Mouse (Mus musculus): Measurements from ENCODE around the gene Ecm2. TPM values are rescaled to one million over a fixed set of nuclear protein-coding genes. Genes with fewer than 3 reads are reported as not detected.
A peak's percentile ranks its signal among the peaks of the same experiment; 100 is the strongest.

Ecm2 gene
- polyA plus RNA-seq, 1 experiment from 2014 or later, result 1.1 TPM

GRCm38 (mm10) chr13:49549616-49550015 is 45.0 kb downstream of the Ecm2 start:
- no peak overlapping the region for H3K27ac ChIP-seq (ENCODE audit: low read depth, low read length)
- 81% methylated on average over 3 of the region's 3 CpGs for WGBS
- ATAC-seq, result no peak
- H3K27me3 ChIP-seq (replicated peaks; ENCODE audit: control insufficient read depth, insufficient read depth, low read length), result no peaks in the 10 kb centered on the region
- no peak overlapping the region for H3K4me2 ChIP-seq (replicated peaks; ENCODE audit: low read depth)
- no peaks in the 10 kb centered on the region for H3K9me3 ChIP-seq (ENCODE audit: control insufficient read depth)
- TF ChIP-seq CTCF (IDR thresholded peaks at IDR 0.05; ENCODE audit: low read depth), result no peak
- no peaks in the 10 kb centered on the region for H3K36me3 ChIP-seq (ENCODE audit: control insufficient read depth, insufficient read depth)
- H3K4me3 ChIP-seq (ENCODE audit: low read depth, low read length), result no peak overlapping the region
- no peaks in the 10 kb centered on the region for H3K4me1 ChIP-seq (replicated peaks; ENCODE audit: control insufficient read depth, insufficient read depth, low read length)
- no peak overlapping the region for H3K9ac ChIP-seq (ENCODE audit: low read depth, low read length)

- H3K36me3 ChIP-seq (ENCODE audit: control insufficient read depth, insufficient read depth), result no peaks in the 10 kb centered on the region
- ATAC-seq, result no peak
- no peak overlapping the region for H3K27ac ChIP-seq (ENCODE audit: low read depth, low read length)
- no peak overlapping the region for H3K4me3 ChIP-seq (ENCODE audit: low read depth, low read length)
- 85% methylated on average over 5 of the region's 5 CpGs for WGBS
- TF ChIP-seq CTCF (IDR thresholded peaks at IDR 0.05; ENCODE audit: low read depth), result no peak
- no peaks in the 10 kb centered on the region for H3K4me1 ChIP-seq (replicated peaks; ENCODE audit: control insufficient read depth, insufficient read depth, low read length)
- no peak overlapping the region for H3K4me2 ChIP-seq (replicated peaks; ENCODE audit: low read depth)
- no peaks in the 10 kb centered on the region for H3K9me3 ChIP-seq (ENCODE audit: control insufficient read depth)
- no peaks in the 10 kb centered on the region for H3K27me3 ChIP-seq (replicated peaks; ENCODE audit: control insufficient read depth, insufficient read depth, low read length)
- no peak overlapping the region for H3K9ac ChIP-seq (ENCODE audit: low read depth, low read length)
These were observed 49.9 kb downstream of the Ecm2 start for GRCm38 (mm10) chr13:49554519-49554918.

- Histone ChIP-seq H3K9ac (ENCODE audit: low read depth, low read length) (no peak overlapping the region), H3K4me2 (replicated peaks; ENCODE audit: low read depth) (no peak overlapping the region), H3K4me1 (replicated peaks; ENCODE audit: control insufficient read depth, insufficient read depth, low read length) (no peaks in the 10 kb centered on the region), H3K9me3 (ENCODE audit: control insufficient read depth) (no peaks in the 10 kb centered on the region), H3K4me3 (ENCODE audit: low read depth, low read length) (no peak overlapping the region), H3K36me3 (ENCODE audit: control insufficient read depth, insufficient read depth) (no peaks in the 10 kb centered on the region), H3K27me3 (replicated peaks; ENCODE audit: control insufficient read depth, insufficient read depth, low read length) (no peaks in the 10 kb centered on the region), H3K27ac (ENCODE audit: low read depth, low read length) (no peak overlapping the region)
- WGBS, result 94% methylated on average over 1 of the region's 1 CpGs
- ATAC-seq, result no peak
- TF ChIP-seq CTCF (IDR thresholded peaks at IDR 0.05; ENCODE audit: low read depth), result no peak
These were observed 51.6 kb downstream of the Ecm2 start for GRCm38 (mm10) chr13:49556203-49556602.

GRCm38 (mm10) chr13:49556924-49557323 is 52.3 kb downstream of the Ecm2 start:
- no peaks in the 10 kb centered on the region for H3K4me1 ChIP-seq (replicated peaks; ENCODE audit: control insufficient read depth, insufficient read depth, low read length)
- no peaks in the 10 kb centered on the region for H3K9me3 ChIP-seq (ENCODE audit: control insufficient read depth)
- WGBS, result 55% methylated on average over 1 of the region's 1 CpGs
- H3K4me2 ChIP-seq (replicated peaks; ENCODE audit: low read depth), result no peak overlapping the region
- no peak overlapping the region for H3K27ac ChIP-seq (ENCODE audit: low read depth, low read length)
- H3K4me3 ChIP-seq (ENCODE audit: low read depth, low read length), result no peak overlapping the region
- no peak overlapping the region for H3K9ac ChIP-seq (ENCODE audit: low read depth, low read length)
- TF ChIP-seq CTCF (IDR thresholded peaks at IDR 0.05; ENCODE audit: low read depth), result no peak
- no peaks in the 10 kb centered on the region for H3K27me3 ChIP-seq (replicated peaks; ENCODE audit: control insufficient read depth, insufficient read depth, low read length)
- no peaks in the 10 kb centered on the region for H3K36me3 ChIP-seq (ENCODE audit: control insufficient read depth, insufficient read depth)
- no peak for ATAC-seq

GRCm38 (mm10) chr13:49559185-49559584 is 54.6 kb downstream of the Ecm2 start:
- H3K4me1 ChIP-seq (replicated peaks; ENCODE audit: control insufficient read depth, insufficient read depth, low read length), result no peaks in the 10 kb centered on the region
- no peaks in the 10 kb centered on the region for H3K27me3 ChIP-seq (replicated peaks; ENCODE audit: control insufficient read depth, insufficient read depth, low read length)
- no peak overlapping the region for H3K27ac ChIP-seq (ENCODE audit: low read depth, low read length)
- no peaks in the 10 kb centered on the region; the same call in 1 of the 2 replicates for H3K36me3 ChIP-seq (ENCODE audit: control insufficient read depth, insufficient read depth)
- H3K9ac ChIP-seq (ENCODE audit: low read depth, low read length), result no peak overlapping the region
- no peak overlapping the region for H3K4me3 ChIP-seq (ENCODE audit: low read depth, low read length)
- no peak for ATAC-seq
- peak; percentile 69 for TF ChIP-seq CTCF (IDR thresholded peaks at IDR 0.05; ENCODE audit: low read depth)
- no peak overlapping the region for H3K4me2 ChIP-seq (replicated peaks; ENCODE audit: low read depth)
- WGBS, result 48% methylated on average over 2 of the region's 2 CpGs
- no peaks in the 10 kb centered on the region for H3K9me3 ChIP-seq (ENCODE audit: control insufficient read depth)

GRCm38 (mm10) chr13:49560886-49561285 is 56.3 kb downstream of the Ecm2 start:
- no peak overlapping the region for H3K4me2 ChIP-seq (replicated peaks; ENCODE audit: low read depth)
- H3K9me3 ChIP-seq (ENCODE audit: control insufficient read depth), result no peaks in the 10 kb centered on the region
- H3K4me3 ChIP-seq (ENCODE audit: low read depth, low read length), result no peak overlapping the region
- H3K27ac ChIP-seq (ENCODE audit: low read depth, low read length), result no peak overlapping the region
- no peaks in the 10 kb centered on the region for H3K4me1 ChIP-seq (replicated peaks; ENCODE audit: control insufficient read depth, insufficient read depth, low read length)
- 54% methylated on average over 2 of the region's 2 CpGs for WGBS
- H3K36me3 ChIP-seq (ENCODE audit: control insufficient read depth, insufficient read depth), result no peaks in the 10 kb centered on the region; the same call in 1 of the 2 replicates
- no peak for TF ChIP-seq CTCF (IDR thresholded peaks at IDR 0.05; ENCODE audit: low read depth)
- no peak for ATAC-seq
- H3K9ac ChIP-seq (ENCODE audit: low read depth, low read length), result no peak overlapping the region
- no peaks in the 10 kb centered on the region for H3K27me3 ChIP-seq (replicated peaks; ENCODE audit: control insufficient read depth, insufficient read depth, low read length)

GRCm38 (mm10) chr13:49564347-49564746 is 59.7 kb downstream of the Ecm2 start:
- Histone ChIP-seq H3K4me2 (replicated peaks; ENCODE audit: low read depth) (no peak overlapping the region), H3K36me3 (ENCODE audit: control insufficient read depth, insufficient read depth) (no peaks in the 10 kb centered on the region; the same call in 1 of the 2 replicates), H3K9me3 (ENCODE audit: control insufficient read depth) (no peaks in the 10 kb centered on the region), H3K4me1 (replicated peaks; ENCODE audit: control insufficient read depth, insufficient read depth, low read length) (no peaks in the 10 kb centered on the region), H3K27ac (ENCODE audit: low read depth, low read length) (no peak overlapping the region), H3K9ac (ENCODE audit: low read depth, low read length) (no peak overlapping the region), H3K4me3 (ENCODE audit: low read depth, low read length) (no peak overlapping the region), H3K27me3 (replicated peaks; ENCODE audit: control insufficient read depth, insufficient read depth, low read length) (no peaks in the 10 kb centered on the region)
- 93% methylated on average over 1 of the region's 1 CpGs for WGBS
- no peak for ATAC-seq
- 0 out of 2 replicates have a peak, but pooled peaks have one; percentile 26 for TF ChIP-seq CTCF (IDR thresholded peaks at IDR 0.05; ENCODE audit: low read depth)

Data from intestine, postnatal 0 days (tissue).